Mouse (Mus musculus) forebrain, embryonic 11.5 days (tissue): ENCODE results near the gene Tmeff1. TPM values are rescaled to one million over a fixed set of nuclear protein-coding genes. Genes with fewer than 3 reads are reported as not detected.
A peak's percentile ranks its signal among the peaks of the same experiment; 100 is the strongest.

Experiments used
- ATAC-seq: fragments of 200-750 bp; cut with Nextera tagmentation; replicated peaks from 2 replicates; pipeline ENCODE4 v1.8.0; 2017; ENCODE audit warnings: moderate TSS enrichment; ENCODE audit not compliant: low FRiP score
- DNase-seq: peaks from one replicate; pipeline ENCODE4 v3.0.0-alpha.2; 2017; ENCODE audit warnings: low spot score
- H3K27ac ChIP-seq: fragments of 300-500 bp; sonication (generic); 2 replicates; pipeline ENCODE4 v1.5.1; 2014; ENCODE audit warnings: low read depth, low read length
- H3K27me3 ChIP-seq: fragments of 300-500 bp; sonication (generic); 2 replicates; pipeline ENCODE4 v1.6.1; 2014; ENCODE audit warnings: mild to moderate bottlenecking, low read length, mixed read lengths; ENCODE audit not compliant: control insufficient read depth, insufficient read depth
- H3K36me3 ChIP-seq: fragments of 300-500 bp; sonication (generic); 2 replicates; pipeline ENCODE4 v1.6.1; 2014; ENCODE audit warnings: mild to moderate bottlenecking, low read length, moderate library complexity, mixed read lengths; ENCODE audit not compliant: control insufficient read depth, insufficient read depth
- H3K4me1 ChIP-seq: fragments of 300-500 bp; sonication (generic); replicated peaks from 2 replicates; pipeline ENCODE4 v1.6.1; 2014; ENCODE audit warnings: low read length, mixed read lengths; ENCODE audit not compliant: control insufficient read depth, insufficient read depth
- H3K4me2 ChIP-seq: fragments of 300-500 bp; sonication (generic); 2 replicates; pipeline ENCODE4 v1.6.1; 2014; ENCODE audit warnings: low read depth, mild to moderate bottlenecking, low read length, moderate library complexity, mixed read lengths; ENCODE audit not compliant: severe bottlenecking
- H3K4me3 ChIP-seq: fragments of 300-500 bp; sonication (generic); 2 replicates; pipeline ENCODE4 v1.5.1; 2014; ENCODE audit warnings: low read depth, low read length
- H3K9ac ChIP-seq: fragments of 300-500 bp; sonication (generic); 2 replicates; pipeline ENCODE4 v1.6.1; 2014; ENCODE audit warnings: low read length
- H3K9me3 ChIP-seq: fragments of 300-500 bp; sonication (generic); 2 replicates; pipeline ENCODE4 v1.6.1; 2016; ENCODE audit warnings: low read length, mixed read lengths; ENCODE audit not compliant: control insufficient read depth
- WGBS: fragments of 180-500 bp; shearing (Covaris S2); extraction: QIAGEN DNeasy Blood & Tissue Kit; methylation state at CpG from one replicate; pipeline ENCODE4 v1.1.7; 2014; 5-methylcytosine and 5-hydroxymethylcytosine counted together
- polyA plus RNA-seq: library from polyadenylated mRNA; unstranded; fragments of >200 nt; fragmentation: Nextera tagmentation; extraction: Ambion mirVana; gene quantifications from 2 replicates; pipeline ENCODE4 v1.2.1, GENCODE M21; 2014

The Tmeff1 gene
- polyA plus RNA-seq, 1 experiment from 2014 or later: 124 TPM

- 92% methylated on average over 10 of the region's 10 CpGs for WGBS
- peaks cover 6% of the 10 kb centered on the region; the same call in 1 of the 2 replicates for H3K36me3 ChIP-seq
- H3K9ac ChIP-seq: no peak within 1 kb of the TSS
- H3K27me3 ChIP-seq: no peaks in the 10 kb centered on the region
- H3K27ac ChIP-seq: no peak within 1 kb of the TSS
- no peaks in the 10 kb centered on the region for H3K9me3 ChIP-seq
- H3K4me1 ChIP-seq: no peaks in the 10 kb centered on the region
- no peak within 1 kb of the TSS for H3K4me3 ChIP-seq
- no peak within 1 kb of the TSS for H3K4me2 ChIP-seq
- ATAC-seq (no peak), DNase-seq (no peak)
Measured at GRCm38 (mm10) chr4:48663271-48663670, 78.3 kb downstream of the Tmeff1 start, which contains the start of gene Cavin4. Cavin4 (plus strand) TSS chr4:48663514.

DNA sequence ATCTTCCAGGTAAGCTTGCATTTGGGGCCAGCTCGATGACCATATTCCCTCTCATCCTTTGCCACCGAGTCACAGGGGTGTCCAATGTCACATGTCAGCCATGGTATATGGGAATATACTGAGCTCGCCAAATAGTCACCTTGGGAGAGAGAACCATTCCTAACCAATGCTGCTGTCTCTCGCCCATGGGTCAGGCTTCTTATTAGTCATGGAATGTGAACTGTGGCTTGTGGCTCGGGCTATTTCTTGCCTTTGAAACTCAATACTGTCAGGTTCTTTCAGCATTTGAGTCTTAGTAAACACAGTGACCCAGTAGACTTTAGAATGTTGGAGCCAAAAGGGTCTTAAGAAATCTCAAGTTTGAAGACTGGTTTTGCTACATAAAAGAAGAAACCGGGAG, 79.0 kb downstream of the Tmeff1 start:
- H3K4me1 ChIP-seq: no peaks in the 10 kb centered on the region
- H3K4me2 ChIP-seq: no peak overlapping the region
- H3K4me3 ChIP-seq: no peak overlapping the region
- no peak overlapping the region for H3K27ac ChIP-seq
- no peaks in the 10 kb centered on the region for H3K27me3 ChIP-seq
- H3K9ac ChIP-seq: no peak overlapping the region
- 91% methylated on average over 6 of the region's 6 CpGs for WGBS
- no peak for ATAC-seq
- H3K9me3 ChIP-seq: no peaks in the 10 kb centered on the region
- peaks cover 6% of the 10 kb centered on the region; the same call in 1 of the 2 replicates for H3K36me3 ChIP-seq
- DNase-seq: no peak

DNA sequence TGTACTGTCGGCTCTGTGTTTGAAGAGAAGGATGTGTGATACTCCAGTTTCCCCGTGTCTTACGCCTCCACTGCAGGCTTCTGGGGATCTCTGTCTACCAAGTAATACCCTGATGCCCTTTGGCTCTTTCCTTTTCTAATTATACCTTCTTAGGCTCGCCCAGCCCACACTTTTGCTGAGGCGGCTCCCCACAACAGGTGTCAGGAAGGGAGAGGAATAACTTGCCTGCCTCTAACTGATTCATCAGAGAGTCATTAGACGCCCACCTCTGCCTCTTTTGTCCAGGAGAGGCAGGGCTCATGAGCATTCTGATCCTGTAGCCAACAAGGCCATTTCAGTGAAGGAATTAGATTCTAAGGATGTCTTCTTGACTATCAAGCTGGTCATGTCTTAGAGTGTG, 82.3 kb downstream of the Tmeff1 start:
- ATAC-seq (no peak), DNase-seq (no peak)
- Histone ChIP-seq H3K9ac (no peak overlapping the region), H3K27me3 (no peaks in the 10 kb centered on the region), H3K4me1 (no peaks in the 10 kb centered on the region), H3K27ac (no peak overlapping the region), H3K4me3 (no peak overlapping the region), H3K4me2 (no peak overlapping the region), H3K9me3 (no peaks in the 10 kb centered on the region), H3K36me3 (peaks cover 4% of the 10 kb centered on the region; the same call in 1 of the 2 replicates)
- WGBS: 89% methylated on average over 6 of the region's 6 CpGs

GRCm38 (mm10) chr4:48672915-48673314, 87.9 kb downstream of the Tmeff1 start:
- H3K4me2 ChIP-seq: no peak overlapping the region
- H3K36me3 ChIP-seq: no peaks in the 10 kb centered on the region
- no peaks in the 10 kb centered on the region for H3K4me1 ChIP-seq
- ATAC-seq (no peak), DNase-seq (no peak)
- no peaks in the 10 kb centered on the region for H3K9me3 ChIP-seq
- H3K4me3 ChIP-seq: no peak overlapping the region
- H3K9ac ChIP-seq: no peak overlapping the region
- no peak overlapping the region for H3K27ac ChIP-seq
- 93% methylated on average over 5 of the region's 5 CpGs for WGBS
- H3K27me3 ChIP-seq: no peaks in the 10 kb centered on the region

DNA sequence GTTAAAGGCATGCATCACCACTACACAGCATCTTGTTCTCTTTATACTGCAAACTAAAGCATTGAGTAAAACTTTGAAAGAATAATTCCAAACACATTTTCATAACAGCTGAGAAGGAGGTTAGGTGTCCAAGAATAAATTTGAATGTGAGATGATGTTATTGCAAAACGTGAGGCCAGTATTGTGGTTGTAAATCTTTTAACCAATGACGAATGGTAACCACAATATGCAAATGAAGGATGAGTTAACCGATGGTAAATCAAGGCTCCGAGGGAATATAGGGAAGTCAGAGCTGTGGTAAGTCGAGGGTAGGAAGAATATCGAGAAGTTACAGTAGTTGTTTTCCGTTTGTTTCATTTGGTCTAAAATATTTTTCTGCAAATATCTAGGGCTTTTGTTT, 89.4 kb downstream of the Tmeff1 start:
- no peak for DNase-seq
- Histone ChIP-seq H3K4me2 (no peak overlapping the region), H3K36me3 (no peaks in the 10 kb centered on the region), H3K4me1 (no peaks in the 10 kb centered on the region), H3K9me3 (no peaks in the 10 kb centered on the region), H3K27ac (no peak overlapping the region), H3K9ac (no peak overlapping the region), H3K4me3 (no peak overlapping the region), H3K27me3 (no peaks in the 10 kb centered on the region)
- 91% methylated on average over 7 of the region's 7 CpGs for WGBS
- ATAC-seq: no peak

DNA sequence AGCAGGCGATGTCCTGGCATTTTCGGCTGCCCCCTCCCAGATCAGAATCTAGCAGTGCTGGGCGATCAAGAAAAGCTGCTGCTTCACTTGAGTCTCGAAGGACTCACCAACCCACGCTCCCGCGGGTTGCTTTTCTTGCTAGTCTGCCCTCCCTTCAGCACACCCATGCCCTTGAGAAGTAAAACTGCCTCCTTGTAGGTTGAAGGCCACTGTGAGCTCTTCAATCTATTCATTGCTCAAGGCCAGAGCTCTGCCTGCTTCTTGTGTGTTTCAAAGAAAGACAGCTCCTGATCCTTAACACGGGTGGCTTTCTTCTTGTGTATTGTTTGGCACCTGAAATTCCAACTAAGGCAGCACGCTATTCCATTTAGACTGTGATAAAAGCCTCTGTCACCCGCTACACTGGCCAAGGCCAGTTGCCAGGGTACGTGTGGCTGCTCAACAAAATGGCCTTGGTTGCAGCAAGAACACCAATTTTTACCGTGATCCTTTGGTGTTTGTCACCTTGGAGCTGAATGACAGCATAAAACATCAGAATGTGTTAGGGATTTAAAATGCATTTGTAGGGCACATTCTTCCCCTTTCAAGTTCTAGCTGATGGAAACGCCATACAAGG, 91.7 kb downstream of the Tmeff1 start:
- no peaks in the 10 kb centered on the region for H3K36me3 ChIP-seq

DNA sequence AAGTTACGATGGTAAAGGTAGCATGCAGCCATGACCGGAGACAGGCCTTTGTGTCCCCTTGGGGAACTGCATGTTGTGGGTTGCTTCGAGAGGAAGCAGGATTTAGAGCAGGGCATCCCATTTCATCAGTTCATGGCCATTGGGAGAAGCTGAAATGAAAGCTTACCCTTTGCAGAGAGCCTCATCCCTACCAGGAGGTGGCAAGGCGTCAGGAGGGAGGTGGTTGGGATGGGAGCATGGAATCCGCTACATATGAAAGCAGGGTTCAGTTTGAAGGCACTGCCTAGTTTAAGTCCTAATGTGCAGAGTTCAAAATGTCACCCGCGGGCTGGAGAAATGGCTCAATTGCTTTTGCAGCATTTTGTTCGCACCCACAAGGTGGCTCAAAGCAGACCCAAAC, 92.3 kb downstream of the Tmeff1 start:
- H3K36me3 ChIP-seq: no peaks in the 10 kb centered on the region
- ATAC-seq (no peak), DNase-seq (no peak)
- H3K9me3 ChIP-seq: no peaks in the 10 kb centered on the region
- H3K4me2 ChIP-seq: no peak overlapping the region
- no peak overlapping the region for H3K27ac ChIP-seq
- no peaks in the 10 kb centered on the region for H3K27me3 ChIP-seq
- H3K4me1 ChIP-seq: no peaks in the 10 kb centered on the region
- WGBS: 90% methylated on average over 8 of the region's 8 CpGs
- H3K9ac ChIP-seq: no peak overlapping the region
- H3K4me3 ChIP-seq: no peak overlapping the region

More for the DNA sequence above, 91.7 kb downstream of the Tmeff1 start:
- Histone ChIP-seq H3K9ac (no peak overlapping the region), H3K4me2 (no peak overlapping the region), H3K27me3 (no peaks in the 10 kb centered on the region), H3K27ac (no peak overlapping the region), H3K4me1 (no peaks in the 10 kb centered on the region), H3K9me3 (no peaks in the 10 kb centered on the region), H3K4me3 (no peak overlapping the region)
- DNase-seq (no peak), ATAC-seq (no peak)
- 91% methylated on average over 13 of the region's 13 CpGs for WGBS

DNA sequence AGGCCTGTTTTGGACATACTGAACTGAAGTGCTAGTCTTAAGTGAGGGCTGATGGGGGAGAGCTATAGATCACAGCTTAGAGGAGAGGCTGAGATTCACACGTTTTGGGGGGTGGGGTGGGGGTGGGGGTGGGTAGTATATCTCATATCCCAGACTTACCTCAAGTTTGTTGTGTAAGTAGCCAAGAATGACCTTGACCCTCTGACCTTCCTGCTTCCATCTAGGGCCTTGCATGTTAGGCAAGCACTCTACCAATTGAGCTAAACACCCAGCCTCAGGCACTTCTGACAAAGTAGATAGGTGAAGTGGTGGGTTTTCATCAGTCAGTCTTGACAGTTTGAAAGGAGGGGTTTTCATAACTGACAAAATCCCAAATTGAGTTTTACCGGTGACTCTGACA, 92.8 kb downstream of the Tmeff1 start:
- WGBS: 82% methylated on average over 2 of the region's 2 CpGs
- H3K36me3 ChIP-seq: no peaks in the 10 kb centered on the region
- H3K4me2 ChIP-seq: no peak overlapping the region
- DNase-seq: no peak
- no peak overlapping the region for H3K27ac ChIP-seq
- no peak overlapping the region for H3K9ac ChIP-seq
- no peaks in the 10 kb centered on the region for H3K4me1 ChIP-seq
- H3K27me3 ChIP-seq: no peaks in the 10 kb centered on the region
- H3K9me3 ChIP-seq: no peaks in the 10 kb centered on the region
- H3K4me3 ChIP-seq: no peak overlapping the region
- ATAC-seq: no peak

- 0 out of 2 replicates have a peak, but pooled peaks have one; percentile 18 for ATAC-seq
- no peaks in the 10 kb centered on the region for H3K4me1 ChIP-seq
- no peak overlapping the region for H3K9ac ChIP-seq
- DNase-seq: peak; percentile 50
- H3K36me3 ChIP-seq: no peaks in the 10 kb centered on the region
- H3K4me3 ChIP-seq: no peak overlapping the region
- H3K9me3 ChIP-seq: no peaks in the 10 kb centered on the region
- H3K27me3 ChIP-seq: no peaks in the 10 kb centered on the region
- no peak overlapping the region for H3K4me2 ChIP-seq
- 87% methylated on average over 9 of the region's 9 CpGs for WGBS
- no peak overlapping the region for H3K27ac ChIP-seq
Measured at GRCm38 (mm10) chr4:48678793-48679192, 93.8 kb downstream of the Tmeff1 start.
